Mouse (Mus musculus) forebrain, embryonic 10.5 days (tissue): ENCODE measurements around the gene Smagp. TPM values are rescaled to one million over a fixed set of nuclear protein-coding genes. Genes with fewer than 3 reads are reported as not detected.

Source experiments
- DNase-seq: peaks from one replicate; pipeline ENCODE4 v3.0.0-alpha.2; 2017; ENCODE audit warnings: low spot score; ENCODE audit errors: extremely low spot score
- H3K27ac ChIP-seq: fragments of 300-500 bp; sonication (generic); 2 replicates; pipeline ENCODE4 v1.5.1; 2016; ENCODE audit warnings: mild to moderate bottlenecking
- H3K27me3 ChIP-seq: fragments of 300-500 bp; sonication (generic); 2 replicates; pipeline ENCODE4 v1.6.1; 2016; ENCODE audit warnings: mild to moderate bottlenecking; ENCODE audit not compliant: poor library complexity, severe bottlenecking
- H3K36me3 ChIP-seq: fragments of 300-500 bp; sonication (generic); replicated peaks from 2 replicates; pipeline ENCODE4 v1.6.1; 2016; ENCODE audit warnings: mild to moderate bottlenecking, moderate library complexity
- H3K4me1 ChIP-seq: fragments of 300-500 bp; sonication (generic); 2 replicates; pipeline ENCODE4 v1.6.1; 2016
- H3K4me3 ChIP-seq: fragments of 300-500 bp; sonication (generic); 2 replicates; pipeline ENCODE4 v1.5.1; 2016; ENCODE audit warnings: mild to moderate bottlenecking, moderate library complexity
- H3K9me3 ChIP-seq: fragments of 300-500 bp; sonication (generic); 2 replicates; pipeline ENCODE4 v1.6.1; 2016; ENCODE audit warnings: mild to moderate bottlenecking, moderate library complexity
- WGBS: fragments of 180-500 bp; shearing (Covaris S2); methylation state at CpG from one replicate; pipeline ENCODE4 v1.1.7; 2016; 5-methylcytosine and 5-hydroxymethylcytosine counted together
- polyA plus RNA-seq: library from polyadenylated mRNA; unstranded; fragments of >200 nt; fragmentation: Nextera tagmentation; extraction: Ambion mirVana; gene quantifications from 2 replicates; pipeline ENCODE4 v1.2.1, GENCODE M21; 2016

The Smagp gene
- polyA plus RNA-seq, 1 experiment from 2014 or later: 4.3 TPM

- no peaks in the 10 kb centered on the region for H3K9me3 ChIP-seq
- no peak overlapping the region for H3K27ac ChIP-seq
- no peak for DNase-seq
- 0 out of 2 replicates have a peak, but pooled peaks cover 3% of the 10 kb centered on the region for H3K4me1 ChIP-seq
- H3K36me3 ChIP-seq: no peaks in the 10 kb centered on the region
- H3K27me3 ChIP-seq: no peaks in the 10 kb centered on the region
- H3K4me3 ChIP-seq: no peak overlapping the region
- WGBS: 90% methylated on average over 9 of the region's 9 CpGs
Measured at GRCm38 (mm10) chr15:100660306-100660705, 23.6 kb upstream of the Smagp start.

- H3K9me3 ChIP-seq: no peaks in the 10 kb centered on the region
- no peaks in the 10 kb centered on the region for H3K4me1 ChIP-seq
- no peaks in the 10 kb centered on the region for H3K27me3 ChIP-seq
- H3K36me3 ChIP-seq: no peaks in the 10 kb centered on the region
- 89% methylated on average over 5 of the region's 5 CpGs for WGBS
- H3K27ac ChIP-seq: no peak overlapping the region
- H3K4me3 ChIP-seq: no peak overlapping the region
- DNase-seq: no peak
Measured at GRCm38 (mm10) chr15:100655201-100655600, 18.5 kb upstream of the Smagp start.

- WGBS: 91% methylated on average over 1 of the region's 1 CpGs
Measured at GRCm38 (mm10) chr15:100654271-100654670, 17.5 kb upstream of the Smagp start.

DNA sequence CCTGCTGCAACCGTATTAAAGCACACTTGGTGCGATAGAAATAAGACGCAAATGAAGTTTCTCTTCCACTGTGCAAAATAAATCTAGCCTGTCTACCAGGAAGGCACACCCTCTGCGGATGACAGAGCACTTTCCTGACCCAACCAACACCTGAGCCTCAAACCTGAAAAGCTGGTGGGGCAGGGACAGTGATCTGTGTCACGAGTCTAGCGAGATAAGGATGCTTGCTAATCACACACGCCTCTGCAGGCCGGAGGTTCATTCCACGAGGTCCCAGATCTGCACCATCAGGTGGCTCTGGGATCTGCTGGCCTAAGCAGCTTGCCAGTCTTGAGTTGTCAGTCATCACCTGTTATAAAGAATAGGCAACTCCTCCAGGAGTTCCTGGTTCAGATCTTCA lies 14.9 kb upstream of the Smagp start:
- H3K9me3 ChIP-seq: no peaks in the 10 kb centered on the region
- no peaks in the 10 kb centered on the region for H3K36me3 ChIP-seq
- no peaks in the 10 kb centered on the region for H3K4me1 ChIP-seq
- no peak for DNase-seq
- no peak overlapping the region for H3K27ac ChIP-seq
- H3K27me3 ChIP-seq: no peaks in the 10 kb centered on the region
- WGBS: 92% methylated on average over 9 of the region's 9 CpGs
- H3K4me3 ChIP-seq: no peak overlapping the region

More at GRCm38 (mm10) chr15:100654271-100654670, 17.5 kb upstream of the Smagp start:
- no peak for DNase-seq
- Histone ChIP-seq H3K36me3 (no peaks in the 10 kb centered on the region), H3K4me3 (no peak overlapping the region), H3K9me3 (no peaks in the 10 kb centered on the region), H3K27me3 (no peaks in the 10 kb centered on the region), H3K27ac (no peak overlapping the region), H3K4me1 (no peaks in the 10 kb centered on the region)

GRCm38 (mm10) chr15:100650111-100650510 lies 13.4 kb upstream of the Smagp start:
- DNase-seq: no peak
- Histone ChIP-seq H3K27ac (no peak overlapping the region), H3K9me3 (no peaks in the 10 kb centered on the region), H3K4me1 (peaks cover 3% of the 10 kb centered on the region), H3K27me3 (no peaks in the 10 kb centered on the region), H3K36me3 (no peaks in the 10 kb centered on the region), H3K4me3 (no peak overlapping the region)
- 86% methylated on average over 10 of the region's 10 CpGs for WGBS

DNA sequence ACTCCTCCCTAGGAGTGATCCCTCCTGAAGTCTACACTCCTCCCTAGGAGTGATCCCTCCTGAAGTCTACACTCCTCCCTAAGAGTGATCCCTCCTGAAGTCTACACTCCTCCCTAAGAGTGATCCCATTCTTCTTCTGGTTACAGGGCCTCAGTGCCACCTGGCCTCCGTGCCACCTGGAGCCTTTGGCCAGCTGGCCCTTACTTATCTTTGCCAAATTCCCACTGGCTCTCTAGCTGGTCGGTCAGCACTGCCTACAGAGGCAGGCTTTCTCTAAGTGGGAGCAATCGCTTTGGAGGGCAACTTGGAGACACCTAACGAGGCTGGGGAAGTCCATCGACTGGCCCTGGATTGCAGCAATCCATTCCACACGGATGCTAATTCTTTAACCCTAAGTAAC lies 9.4 kb upstream of the Smagp start:
- no peak overlapping the region for H3K4me3 ChIP-seq
- peaks cover 10% of the 10 kb centered on the region for H3K4me1 ChIP-seq
- no peaks in the 10 kb centered on the region for H3K36me3 ChIP-seq
- no peaks in the 10 kb centered on the region for H3K27me3 ChIP-seq
- WGBS: 82% methylated on average over 6 of the region's 6 CpGs
- no peaks in the 10 kb centered on the region for H3K9me3 ChIP-seq
- H3K27ac ChIP-seq: no peak overlapping the region
- no peak for DNase-seq

- peaks cover 18% of the 10 kb centered on the region for H3K27me3 ChIP-seq
- H3K9me3 ChIP-seq: no peaks in the 10 kb centered on the region
- DNase-seq: no peak
- no peaks in the 10 kb centered on the region for H3K36me3 ChIP-seq
- H3K27ac ChIP-seq: no peak overlapping the region
- H3K4me1 ChIP-seq: peaks cover 20% of the 10 kb centered on the region
- no peak overlapping the region for H3K4me3 ChIP-seq
- 88% methylated on average over 7 of the region's 7 CpGs for WGBS
Measured at GRCm38 (mm10) chr15:100642451-100642850, 5.7 kb upstream of the Smagp start.

DNA sequence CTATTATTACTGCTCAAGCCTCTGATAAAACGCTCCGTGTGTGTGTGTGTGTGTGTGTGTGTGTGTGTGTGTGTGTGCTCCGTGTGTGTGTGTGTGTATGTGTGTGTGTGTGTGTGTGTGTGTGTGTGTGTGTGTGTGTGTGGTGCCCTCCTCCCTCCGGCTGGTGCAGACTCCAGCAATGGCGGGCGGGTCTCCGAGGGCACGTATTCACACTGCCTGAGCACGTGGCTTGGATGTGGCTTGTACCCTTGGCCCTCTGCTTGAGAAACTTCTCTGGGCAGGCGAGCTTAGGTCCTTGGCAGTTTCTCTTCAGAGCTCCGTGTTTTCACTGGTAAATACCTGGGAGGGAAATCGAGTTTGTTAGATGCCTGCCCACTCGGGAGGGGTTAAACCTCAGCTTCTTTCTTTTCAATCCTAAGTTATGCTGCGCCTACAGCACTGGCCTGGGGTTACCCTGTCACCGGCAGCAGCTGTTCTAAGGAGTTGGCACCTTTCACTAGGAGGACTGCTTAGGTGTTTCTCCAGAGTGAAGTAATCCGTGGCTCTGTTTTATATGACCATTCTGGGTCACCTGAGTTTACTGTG lies 4.6 kb upstream of the Smagp start:
- 83% methylated on average over 11 of the region's 16 CpGs for WGBS
- Histone ChIP-seq H3K4me1 (peaks cover 32% of the 10 kb centered on the region), H3K9me3 (no peaks in the 10 kb centered on the region)

DNA sequence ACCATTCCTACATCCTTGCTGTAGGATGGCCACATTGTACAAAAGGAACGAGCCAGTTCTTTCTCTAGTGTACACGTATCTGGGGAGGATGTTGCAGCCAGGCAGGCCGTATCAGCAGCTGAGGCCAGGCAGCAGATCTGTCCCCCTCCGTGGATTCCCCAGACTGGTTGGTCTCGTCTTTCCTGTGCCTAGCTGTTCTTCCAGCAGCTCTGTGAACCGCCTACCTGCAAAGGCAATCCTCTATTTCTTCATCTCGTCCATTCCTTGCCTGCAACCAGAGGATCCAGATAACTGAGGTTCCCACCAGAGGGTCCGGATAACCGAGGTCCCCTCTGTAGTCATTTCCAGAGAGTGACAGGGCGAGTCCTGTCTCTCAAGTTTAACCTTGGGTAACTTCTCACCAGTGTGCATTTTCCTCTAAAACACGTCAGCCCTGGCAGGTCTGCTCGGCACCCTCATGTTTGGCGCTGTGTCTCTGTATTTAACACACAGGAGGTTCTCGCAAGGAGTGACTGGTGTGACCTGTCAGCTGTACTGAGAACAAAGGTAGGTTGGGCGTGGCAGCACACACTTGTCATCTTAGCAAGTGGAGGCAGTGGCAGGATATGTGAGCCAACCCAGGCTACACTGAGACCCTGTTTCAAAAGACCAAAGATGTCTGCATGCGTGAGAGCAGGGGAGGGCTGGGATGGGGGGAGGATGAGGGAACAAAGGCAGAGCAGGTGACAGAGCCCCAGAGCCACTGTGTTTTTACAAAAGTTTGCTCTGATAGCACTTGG lies 3.4 kb upstream of the Smagp start:
- WGBS: 84% methylated on average over 16 of the region's 16 CpGs
- peaks cover 41% of the 10 kb centered on the region for H3K27me3 ChIP-seq
- H3K27ac ChIP-seq: no peak overlapping the region
- H3K4me1 ChIP-seq: peaks cover 37% of the 10 kb centered on the region
- DNase-seq: no peak
- no peak overlapping the region for H3K4me3 ChIP-seq
- no peaks in the 10 kb centered on the region for H3K9me3 ChIP-seq
- H3K36me3 ChIP-seq: no peaks in the 10 kb centered on the region

More for the DNA sequence above, 4.6 kb upstream of the Smagp start:
- Histone ChIP-seq H3K36me3 (no peaks in the 10 kb centered on the region), H3K4me3 (no peak overlapping the region), H3K27ac (no peak overlapping the region), H3K27me3 (peaks cover 30% of the 10 kb centered on the region)
- no peak for DNase-seq

GRCm38 (mm10) chr15:100637661-100638060 lies 921 bp upstream of the Smagp start:
- DNase-seq: peak; percentile 25
- peaks cover 66% of the 10 kb centered on the region for H3K27me3 ChIP-seq
- WGBS: 26% methylated on average over 6 of the region's 6 CpGs
- no peak overlapping the region for H3K27ac ChIP-seq
- no peaks in the 10 kb centered on the region for H3K36me3 ChIP-seq
- no peak overlapping the region for H3K4me3 ChIP-seq
- H3K9me3 ChIP-seq: no peaks in the 10 kb centered on the region
- peaks cover 32% of the 10 kb centered on the region for H3K4me1 ChIP-seq

DNA sequence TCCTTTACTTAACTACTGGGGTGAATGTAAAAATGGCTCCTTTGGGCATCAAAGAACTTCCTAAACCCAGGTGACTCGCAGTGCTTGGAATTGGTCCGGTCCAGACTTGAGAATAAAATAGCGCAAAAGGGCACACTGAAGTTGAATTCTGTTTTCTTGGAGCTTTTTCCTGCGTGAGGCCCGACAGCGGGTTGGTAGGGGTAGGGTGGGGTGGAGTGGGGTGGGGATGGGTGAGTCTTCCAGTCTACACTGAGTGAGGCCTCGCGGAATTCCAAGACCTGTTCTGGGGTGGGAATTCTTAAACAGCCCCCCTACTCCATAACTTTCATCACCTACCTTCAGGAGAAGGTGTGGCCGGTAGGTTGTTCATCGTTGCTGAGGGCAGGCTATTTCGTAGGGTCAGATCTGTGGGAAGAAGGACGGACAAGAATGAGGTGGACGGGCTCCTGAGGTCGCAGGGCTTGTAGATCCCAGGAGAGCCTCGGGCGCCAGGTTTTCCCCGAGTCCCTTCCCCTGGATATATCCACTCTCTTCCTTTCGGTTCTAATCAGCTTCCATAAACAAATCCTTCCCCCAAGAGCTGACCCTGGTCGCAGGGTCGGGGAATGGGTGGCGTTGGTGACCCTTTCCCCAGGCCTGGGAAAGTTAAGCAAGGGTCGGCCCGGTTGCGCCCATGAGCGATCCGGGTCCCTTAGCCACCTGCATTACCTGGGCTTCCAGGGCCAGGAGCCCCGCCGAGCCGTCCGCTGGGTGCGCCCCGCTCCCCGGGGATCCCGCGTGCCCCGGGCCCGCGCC lies 692 bp downstream of the Smagp start:
- Histone ChIP-seq H3K4me3 (peak overlapping the region; percentile 59), H3K27ac (peak overlapping the region; percentile 53; the same call in 1 of the 2 replicates), H3K36me3 (no peaks in the 10 kb centered on the region), H3K27me3 (peaks cover 71% of the 10 kb centered on the region), H3K4me1 (peaks cover 30% of the 10 kb centered on the region), H3K9me3 (no peaks in the 10 kb centered on the region)
- 3% methylated on average over 38 of the region's 38 CpGs for WGBS
- DNase-seq: no peak

- 6% methylated on average over 9 of the region's 9 CpGs for WGBS
- no peak for DNase-seq
- Histone ChIP-seq H3K36me3 (no peaks in the 10 kb centered on the region), H3K27ac (no peak overlapping the region), H3K4me1 (peaks cover 23% of the 10 kb centered on the region), H3K9me3 (no peaks in the 10 kb centered on the region), H3K27me3 (peaks cover 72% of the 10 kb centered on the region), H3K4me3 (no peak overlapping the region)
Measured at GRCm38 (mm10) chr15:100635239-100635638, 1.5 kb downstream of the Smagp start.

DNA sequence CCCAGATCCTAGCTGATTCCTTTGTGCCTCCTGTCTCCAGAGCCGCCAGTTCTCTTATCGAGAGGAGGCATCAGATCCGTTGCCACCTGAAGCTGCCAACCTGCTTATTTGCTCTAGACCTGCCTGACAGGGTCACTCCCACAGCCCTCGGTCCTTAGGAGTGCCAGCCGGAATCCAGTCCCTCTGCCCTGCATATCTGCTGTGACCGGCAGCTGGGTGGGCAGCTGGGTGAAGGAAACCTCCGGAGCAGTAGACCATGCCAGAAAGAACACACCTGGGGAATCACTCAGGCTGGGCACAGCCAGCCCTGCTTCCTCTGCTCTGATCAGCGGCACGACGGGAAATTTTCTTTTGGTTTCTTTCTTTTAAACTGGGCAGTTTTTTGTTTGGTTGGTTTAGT lies 3.4 kb downstream of the Smagp start:
- H3K36me3 ChIP-seq: no peaks in the 10 kb centered on the region
- H3K27me3 ChIP-seq: peaks cover 77% of the 10 kb centered on the region

More for the DNA sequence above, 3.4 kb downstream of the Smagp start:
- Histone ChIP-seq H3K4me1 (peaks cover 29% of the 10 kb centered on the region), H3K4me3 (no peak overlapping the region), H3K9me3 (no peaks in the 10 kb centered on the region), H3K27ac (no peak overlapping the region)
- no peak for DNase-seq
- 85% methylated on average over 10 of the region's 10 CpGs for WGBS
